Comparison of ENCODE assay signal across 8 mouse cellular contexts in the genomic region with DNA sequence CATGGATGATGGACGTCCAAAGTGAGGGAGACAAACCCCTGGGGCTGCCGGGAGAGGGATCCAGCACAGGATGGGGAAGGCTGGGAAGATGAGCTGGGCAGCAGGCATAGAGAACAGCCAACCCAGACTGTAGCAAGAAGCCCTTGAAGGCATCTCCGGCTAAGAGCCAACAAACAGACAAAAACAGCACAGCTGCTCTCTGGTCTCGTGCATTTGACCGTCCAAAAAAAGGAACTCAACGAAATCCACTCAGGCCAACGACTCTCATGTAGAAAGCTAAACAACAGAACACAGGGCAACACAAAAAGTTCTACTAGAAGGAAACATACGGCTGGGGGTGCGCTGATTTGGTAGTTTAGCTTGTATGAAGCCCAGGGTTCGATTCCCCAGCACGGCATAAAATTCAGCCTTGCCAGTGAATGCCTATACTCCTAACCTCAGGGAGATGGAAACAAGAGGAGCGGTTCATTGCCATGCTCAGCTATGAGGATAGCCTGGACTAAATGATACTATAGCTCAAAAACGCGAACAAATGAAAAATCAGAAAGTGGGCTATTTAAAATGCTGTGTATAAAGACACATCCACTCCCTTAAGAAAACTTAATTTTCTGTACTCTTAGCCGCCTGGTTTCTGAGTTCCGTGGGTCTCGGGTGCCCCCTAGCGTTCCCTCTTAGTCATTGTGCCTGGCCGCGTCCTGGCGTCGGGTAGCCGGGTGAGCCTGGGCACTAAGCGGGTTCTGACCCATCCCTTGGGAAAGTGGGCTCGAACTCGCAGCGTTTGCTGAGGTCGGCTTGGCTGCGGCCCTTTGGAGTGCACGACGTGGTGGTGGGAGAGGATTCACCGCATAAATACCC. TPM values are rescaled to one million over a fixed set of nuclear protein-coding genes. Genes with fewer than 3 reads are reported as not detected.
A peak's percentile ranks its signal among the peaks of the same experiment; 100 is the strongest.
DNase-seq lines count a peak whose midpoint lies in the region; ATAC-seq and TF ChIP-seq lines count a peak whose summit lies in the region.

No protein-coding gene starts in this region.

- peak; percentile 99; the same call in 1 of the 2 replicates for TF ChIP-seq CTCF in gastrocnemius, adult 2 months (IDR thresholded peaks at IDR 0.05)

- peak overlapping the region; percentile 89 for H3K27ac ChIP-seq in gastrocnemius, adult 2 months
- H3K27ac ChIP-seq in hindbrain, embryonic 16.5 days (ENCODE audit: low read depth, low read length), result no peak overlapping the region

- H3K9ac ChIP-seq in hindbrain, embryonic 16.5 days (ENCODE audit: low read depth, low read length), result peak overlapping the region; percentile 53

- ATAC-seq in common myeloid progenitor, adult 5-6 weeks (replicated peaks; ENCODE audit: low read depth, poor library complexity, severe bottlenecking), result peak; percentile 54
- peak; percentile 24 for ATAC-seq in hindbrain, embryonic 16.5 days
- ATAC-seq in megakaryocyte progenitor cell, adult 5-6 weeks (replicated peaks; ENCODE audit: poor library complexity), result peak; percentile 58

- peak overlapping the region; percentile 63 for H3K4me2 ChIP-seq in hindbrain, embryonic 16.5 days (ENCODE audit: low read length)

- DNase-seq in adrenal gland, adult (ENCODE audit: inconsistent age in 2 of 2, low spot score in 1 of 2), result peak; percentile 88 to 96
- peak; percentile 89 for DNase-seq in gastrocnemius, adult 2 months
- DNase-seq in left cerebral cortex, postnatal 14 days (ENCODE audit: low spot score in 2 of 2), result peak; percentile 77 to 88
- DNase-seq in right cerebral cortex, adult 2 months (ENCODE audit: low spot score in 2 of 2), result peak; percentile 86 to 89
- DNase-seq in urinary bladder, postnatal 25 days (ENCODE audit: low spot score), result peak; percentile 82

- H3K36me3 ChIP-seq in hindbrain, embryonic 16.5 days (ENCODE audit: control insufficient read depth, insufficient read depth, low read length), result no peaks in the 10 kb centered on the region

- H3K27me3 ChIP-seq in hindbrain, embryonic 16.5 days (replicated peaks; ENCODE audit: control insufficient read depth, insufficient read depth, low read length), result peaks cover 14% of the 10 kb centered on the region

- intact Hi-C loops in gastrocnemius, adult 2 months (cut with DNase I), result loop anchor here (1.0 to 10.0 kb wide), 6 partner anchors 106 to 1999 kb away; a partner anchor contains a TSS
- intact Hi-C loops in left cerebral cortex, postnatal 14 days (cut with DNase I), result loop anchor here (2.0 to 5.0 kb wide), 5 partner anchors 106 to 411 kb away; a partner anchor contains a TSS

- peaks cover 9% of the 10 kb centered on the region for H3K4me1 ChIP-seq in hindbrain, embryonic 16.5 days (ENCODE audit: control insufficient read depth, insufficient read depth, low read depth, low read length)

- 20% methylated on average over 32 of the region's 32 CpGs for WGBS in hindbrain, embryonic 16.5 days

- peak overlapping the region; percentile 89 for H3K4me3 ChIP-seq in gastrocnemius, adult 2 months
- peak overlapping the region; percentile 41 for H3K4me3 ChIP-seq in hindbrain, embryonic 16.5 days (ENCODE audit: low read length)

- no peaks in the 10 kb centered on the region for H3K9me3 ChIP-seq in hindbrain, embryonic 16.5 days (ENCODE audit: control insufficient read depth, low read length)

RNA-seq across cellular contexts. Expression of a gene that starts 2.7 kb away (rescaled TPM):
- 0.87 TPM in 1 of 2 replicates, not detected in the other for total RNA-seq in common myeloid progenitor, adult 5-6 weeks (2017)
- total RNA-seq in gastrocnemius, adult 2 months (2021), result under 1 TPM; 0.20 to 0.22 TPM
- 13.9 and 16.8 TPM in 2 replicates for polyA plus RNA-seq in hindbrain, embryonic 16.5 days (2015; fragmentation: Nextera tagmentation; extraction: Ambion mirVana)
- 10 to 100 TPM; 10.7 to 12.8 TPM for total RNA-seq in left cerebral cortex, postnatal 14 days (2021)
- total RNA-seq in megakaryocyte progenitor cell, adult 5-6 weeks (2015), result 1.0 and 2.1 TPM in 2 replicates
- 2.0 and 2.2 TPM in 2 replicates for total RNA-seq in megakaryocyte progenitor cell, adult 5-6 weeks (2017)

RNA-seq across cellular contexts. Expression of a gene that starts 6.6 kb away (rescaled TPM):
- total RNA-seq in common myeloid progenitor, adult 5-6 weeks (2017), result 6.0 and 7.1 TPM in 2 replicates
- 1 to 10 TPM; 7.0 to 7.7 TPM for total RNA-seq in gastrocnemius, adult 2 months (2021)
- polyA plus RNA-seq in hindbrain, embryonic 16.5 days (2015; fragmentation: Nextera tagmentation; extraction: Ambion mirVana), result 3.6 and 3.7 TPM in 2 replicates
- total RNA-seq in left cerebral cortex, postnatal 14 days (2021), result 1 to 10 TPM; 9.1 to 9.6 TPM
- 5.1 and 5.5 TPM in 2 replicates for total RNA-seq in megakaryocyte progenitor cell, adult 5-6 weeks (2015)
- total RNA-seq in megakaryocyte progenitor cell, adult 5-6 weeks (2017), result 4.6 and 6.2 TPM in 2 replicates

RNA-seq across cellular contexts. Expression of a gene that starts 45.5 kb away (rescaled TPM):
- 99.3 and 115 TPM in 2 replicates for total RNA-seq in common myeloid progenitor, adult 5-6 weeks (2017)
- total RNA-seq in gastrocnemius, adult 2 months (2021), result 10 to 100 TPM; 21.8 to 24.8 TPM
- 80.9 and 98.1 TPM in 2 replicates for polyA plus RNA-seq in hindbrain, embryonic 16.5 days (2015; fragmentation: Nextera tagmentation; extraction: Ambion mirVana)
- 100 to 1,000 TPM; 107 to 124 TPM for total RNA-seq in left cerebral cortex, postnatal 14 days (2021)
- total RNA-seq in megakaryocyte progenitor cell, adult 5-6 weeks (2015), result 50.2 and 53.2 TPM in 2 replicates
- total RNA-seq in megakaryocyte progenitor cell, adult 5-6 weeks (2017), result 74.6 and 100 TPM in 2 replicates

RNA-seq across cellular contexts. Expression of a gene that starts 45.6 kb away (rescaled TPM):
- 3.8 and 5.7 TPM in 2 replicates for total RNA-seq in common myeloid progenitor, adult 5-6 weeks (2017)
- 1 to 10 TPM; 2.4 TPM for total RNA-seq in gastrocnemius, adult 2 months (2021)
- polyA plus RNA-seq in hindbrain, embryonic 16.5 days (2015; fragmentation: Nextera tagmentation; extraction: Ambion mirVana), result 5.3 and 7.0 TPM in 2 replicates
- 10 to 100 TPM; 42.6 to 45.2 TPM for total RNA-seq in left cerebral cortex, postnatal 14 days (2021)
- 4.7 and 5.0 TPM in 2 replicates for total RNA-seq in megakaryocyte progenitor cell, adult 5-6 weeks (2015)
- total RNA-seq in megakaryocyte progenitor cell, adult 5-6 weeks (2017), result 6.8 and 7.4 TPM in 2 replicates
